Mouse (Mus musculus) olfactory bulb, adult 2 months (tissue): ENCODE data around the gene Snn.

Source experiments
- CTCF ChIP-seq: fragments of 200-500 bp; IDR thresholded peaks from 2 replicates; pipeline ENCODE4 v1.5.1; 2012; ENCODE audit warnings: low read depth, mild to moderate bottlenecking, low read length, moderate library complexity; ENCODE audit not compliant: insufficient read depth
- POLR2A ChIP-seq: fragments of 200-500 bp; IDR thresholded peaks from 2 replicates; pipeline ENCODE4 v1.6.1; 2012; ENCODE audit warnings: mild to moderate bottlenecking, low read depth, low read length, moderate library complexity; ENCODE audit not compliant: insufficient read depth

DNA sequence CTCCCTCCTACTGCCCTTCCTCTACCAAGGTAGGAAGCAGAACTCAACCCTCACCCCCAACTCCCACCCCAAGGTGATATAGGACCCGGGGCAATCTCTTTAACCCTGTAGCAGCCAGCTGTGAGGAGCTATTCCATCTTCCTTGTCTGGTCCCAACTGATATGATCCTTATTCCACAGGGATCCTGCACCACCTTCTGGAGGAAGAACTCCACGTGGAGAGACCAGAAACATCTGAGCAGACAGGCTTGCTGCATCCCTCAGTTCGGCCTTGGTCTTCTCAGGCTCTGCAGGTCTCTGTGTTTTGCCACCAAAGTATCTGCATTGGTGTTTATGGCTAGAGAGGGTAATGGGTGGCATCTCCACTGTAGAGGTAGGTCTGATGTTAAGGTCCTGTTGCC, 29.4 kb upstream of the Snn start:
- TF ChIP-seq CTCF (no peak), POLR2A (no peak)
